Mouse (Mus musculus) right cerebral cortex, adult 18-20 months (tissue): ENCODE measurements around the gene Eva1a.

ENCODE experiments used
- DNase-seq: peaks from one replicate; pipeline ENCODE4 v3.0.0; 2022; ENCODE audit warnings: mixed read lengths

Gene Eva1a

DNA sequence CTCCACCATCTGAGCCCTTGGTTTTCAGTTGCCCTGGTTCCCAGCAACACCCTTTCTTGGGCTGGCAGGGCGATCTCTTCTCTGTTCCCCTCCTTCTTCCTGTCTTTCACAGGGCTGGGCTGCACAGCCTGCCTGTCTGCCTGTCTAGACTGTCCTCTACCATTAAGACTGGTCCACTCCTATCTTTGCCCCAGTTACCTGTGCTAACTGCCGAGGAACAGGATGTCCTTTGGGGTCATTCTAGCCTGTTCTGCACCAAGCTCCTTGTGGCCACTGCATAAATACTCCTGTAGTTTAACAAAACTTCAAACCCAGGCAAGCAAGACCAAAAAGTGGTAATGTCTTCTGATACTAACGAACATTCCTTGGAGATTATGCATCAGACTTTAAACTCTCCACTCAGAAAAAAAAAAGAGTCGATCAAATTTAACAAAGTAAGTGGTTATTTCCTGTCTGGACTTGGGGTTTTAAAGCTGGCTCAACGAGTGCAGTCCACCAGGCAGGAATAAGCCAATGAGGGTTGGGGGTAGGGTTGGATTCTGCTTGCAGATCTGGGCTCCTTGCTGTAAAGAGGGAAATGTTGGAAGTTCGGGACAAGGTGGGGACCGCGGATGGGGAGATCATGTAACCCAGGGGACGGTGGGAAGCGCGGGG is at the start of gene Eva1a:
Gene Eva1a, plus strand, starts transcription at position 210 of the 654 bp plus-strand sequence.
- no peak for DNase-seq

DNA sequence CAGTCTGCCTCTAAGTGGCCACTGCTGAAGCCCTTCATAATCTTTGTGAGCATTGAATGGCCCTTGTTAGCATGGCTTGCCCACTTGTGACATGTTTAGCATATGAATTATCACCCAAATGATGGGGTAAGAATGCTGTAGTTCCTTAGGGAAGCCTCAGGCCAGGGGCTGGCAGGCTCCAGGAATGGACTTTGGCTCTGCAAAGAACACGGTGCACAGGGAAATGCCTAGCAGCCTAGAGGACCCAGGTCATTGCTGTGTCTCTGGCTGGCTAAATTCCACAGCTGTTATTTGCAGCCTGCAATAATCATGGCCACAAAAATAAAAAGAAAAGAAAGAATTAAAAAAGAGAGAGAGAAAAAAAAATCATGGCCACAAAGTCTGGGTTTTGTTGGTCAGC is 28.5 kb upstream of the Eva1a start:
- no peak for DNase-seq

DNA sequence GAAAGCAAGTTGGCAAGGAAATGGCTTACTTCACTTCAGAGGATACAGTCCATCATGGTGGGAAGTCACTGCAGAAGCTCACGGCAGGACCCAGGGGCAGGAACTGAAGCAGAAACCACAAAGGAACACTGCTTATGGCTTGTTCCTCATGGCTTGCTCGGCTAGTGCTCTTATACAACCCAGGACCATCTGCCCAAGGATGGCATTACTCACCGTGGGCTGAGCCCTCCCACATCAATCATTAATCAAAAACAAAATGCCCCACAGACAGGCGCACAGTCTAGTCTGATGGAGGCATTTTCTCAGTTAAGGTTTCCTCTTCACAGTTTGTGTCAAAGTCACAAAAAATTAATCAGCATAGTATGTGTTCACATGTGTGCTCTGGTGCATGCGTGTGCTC is 19.8 kb upstream of the Eva1a start:
- no peak for DNase-seq

DNA sequence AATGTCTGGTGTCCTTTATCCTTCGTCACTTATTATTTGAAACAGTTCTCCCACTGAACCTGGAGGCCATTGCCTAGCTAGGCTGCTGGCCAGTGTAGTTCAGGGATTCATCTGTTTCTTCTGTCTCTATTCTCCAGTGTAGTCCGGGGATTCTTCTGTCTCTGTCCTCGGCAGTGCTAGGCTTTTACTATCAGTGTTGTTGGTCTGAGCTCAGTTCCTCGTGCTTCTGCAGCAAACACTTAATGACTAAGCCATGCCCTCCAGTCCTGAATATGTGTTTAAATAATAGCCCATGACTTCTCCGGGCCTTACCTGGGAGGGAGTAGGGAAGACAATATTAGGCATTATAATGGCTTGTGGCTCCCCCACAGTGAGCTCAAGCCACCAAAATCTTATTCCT is 19.3 kb upstream of the Eva1a start:
- no peak for DNase-seq

- DNase-seq, result no peak
These were observed 11.0 kb upstream of the Eva1a start for GRCm38 (mm10) chr6:82029611-82030510.

- no peak for DNase-seq
These were observed 10.3 kb upstream of the Eva1a start for GRCm38 (mm10) chr6:82030511-82030884.

- DNase-seq, result no peak
These were observed 3.6 kb upstream of the Eva1a start for GRCm38 (mm10) chr6:82037211-82037610.

DNA sequence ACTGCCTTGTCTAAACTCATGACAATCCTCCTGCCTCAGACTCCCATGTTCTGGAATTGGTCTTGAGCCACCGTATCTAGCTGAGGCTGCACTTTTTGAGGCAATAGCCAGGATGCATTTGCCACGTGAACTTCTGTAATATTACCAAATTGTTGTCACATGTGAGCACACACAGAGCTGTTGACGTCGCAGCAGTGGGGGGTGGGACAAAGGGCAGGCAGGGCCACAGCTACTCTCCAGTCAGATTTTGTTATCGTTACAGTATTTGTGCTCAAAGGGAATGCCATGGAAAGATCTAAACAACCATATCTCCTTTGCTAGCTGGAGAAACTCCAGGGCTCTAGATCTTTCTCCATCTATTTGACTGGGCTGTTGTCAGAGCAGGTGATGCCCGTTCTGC is 1.6 kb upstream of the Eva1a start:
- no peak for DNase-seq

GRCm38 (mm10) chr6:82039968-82040367 is 875 bp upstream of the Eva1a start:
- DNase-seq, result no peak

DNA sequence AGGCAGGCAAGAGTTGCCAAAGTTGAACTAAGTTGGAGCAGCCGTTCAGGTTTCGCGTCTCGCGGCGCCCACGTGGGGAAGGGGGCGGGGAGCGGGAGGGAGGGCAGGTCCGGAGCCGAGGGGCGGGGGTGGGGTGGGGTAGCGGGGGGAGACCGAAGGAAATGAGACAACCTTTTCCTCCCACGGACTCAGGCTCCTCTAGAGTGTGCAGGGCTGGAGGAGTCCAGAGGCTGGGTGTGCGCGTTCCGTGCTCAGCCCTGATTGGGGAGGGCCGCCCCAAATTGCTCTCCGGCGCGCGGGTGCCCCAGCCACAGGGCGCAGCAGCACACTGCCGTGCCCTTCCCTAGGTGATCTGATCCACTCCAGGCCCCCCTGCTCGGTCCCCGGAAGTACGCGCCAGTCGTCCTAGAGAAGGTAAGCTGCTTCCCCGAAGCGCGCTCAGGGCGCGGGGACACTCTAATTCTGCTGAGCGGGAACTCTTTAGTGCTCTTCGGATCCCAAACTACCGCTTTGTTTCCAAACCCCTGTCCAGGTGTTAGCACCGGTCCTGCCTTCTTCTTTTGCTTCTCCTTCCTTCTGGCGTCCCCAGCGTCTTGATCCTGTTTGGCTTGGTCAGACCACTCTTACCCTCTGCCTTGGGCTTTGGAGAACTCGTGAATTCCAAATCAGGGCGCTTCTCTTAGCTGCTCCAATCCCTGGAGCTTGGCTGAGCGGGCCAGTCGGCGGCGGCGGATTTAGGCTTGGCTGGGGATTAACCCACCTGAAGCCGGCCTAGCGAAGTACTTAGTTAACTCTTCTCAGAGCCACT is 849 bp downstream of the Eva1a start:
- peak; percentile 2 for DNase-seq

DNA sequence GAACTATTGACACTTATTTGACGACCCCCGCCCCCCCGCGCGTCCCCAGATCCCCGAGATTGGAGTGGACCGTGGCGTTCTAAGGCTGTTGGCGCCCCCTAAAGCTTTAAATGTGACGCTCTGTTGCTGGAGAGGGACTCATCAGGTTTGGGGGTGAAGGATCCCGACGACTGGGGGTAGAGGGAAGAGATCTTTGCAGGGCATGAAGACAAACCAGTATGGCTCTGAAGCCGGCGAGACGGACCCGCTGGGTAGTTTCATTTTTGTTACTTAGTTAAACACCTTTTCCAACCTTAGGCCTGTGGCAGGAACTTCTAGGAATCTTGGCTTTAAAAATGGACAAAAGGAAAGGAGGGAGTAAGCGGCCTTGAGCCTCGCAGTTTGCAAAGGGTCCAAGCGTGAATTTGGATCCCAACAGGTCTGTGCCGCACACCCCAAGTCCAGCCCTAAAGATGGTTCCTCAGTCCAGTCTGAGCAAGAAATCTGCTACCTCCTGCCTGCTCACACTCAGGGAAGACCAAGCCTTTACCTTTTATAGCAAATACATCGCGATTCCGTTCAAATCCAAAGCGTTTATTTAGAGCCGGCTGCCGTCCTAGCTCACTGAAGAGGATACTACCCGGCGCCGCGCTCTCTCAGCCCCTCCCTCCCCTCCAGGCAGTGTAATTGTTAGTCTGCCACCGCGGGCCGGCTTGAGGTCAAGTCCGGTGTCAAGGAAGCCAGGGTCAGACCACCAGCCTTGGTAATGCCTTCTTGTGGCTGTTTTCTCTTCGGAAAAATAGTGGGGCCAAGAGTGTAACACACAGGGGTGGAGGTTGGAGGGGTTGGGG is 1.7 kb downstream of the Eva1a start:
- DNase-seq, result peak; percentile 9

GRCm38 (mm10) chr6:82043634-82044033 is 2.8 kb downstream of the Eva1a start:
- DNase-seq, result no peak

GRCm38 (mm10) chr6:82044509-82044908 is 3.7 kb downstream of the Eva1a start:
- DNase-seq, result no peak

GRCm38 (mm10) chr6:82047977-82048376 is 7.1 kb downstream of the Eva1a start:
- no peak for DNase-seq

DNA sequence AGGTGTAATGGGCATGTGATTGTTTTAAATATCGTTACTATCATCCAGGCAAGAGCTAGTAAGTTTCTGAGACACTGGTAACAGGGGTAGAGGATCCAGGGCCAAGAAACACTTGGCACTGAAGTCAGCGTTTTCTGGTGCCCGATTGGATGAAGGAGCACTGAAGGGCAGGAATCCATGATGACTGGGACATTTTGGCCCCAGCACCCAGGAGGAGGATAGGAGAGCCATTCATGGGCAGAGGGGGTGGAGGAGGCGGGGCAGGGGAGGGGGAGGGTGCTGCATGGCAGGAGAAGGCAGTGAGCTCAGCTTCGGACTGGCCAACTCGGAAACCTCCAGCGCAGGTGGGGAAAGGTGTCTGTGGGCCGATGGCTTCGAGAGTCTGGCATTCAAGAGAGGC is 9.4 kb downstream of the Eva1a start:
- DNase-seq, result peak; percentile 10

DNA sequence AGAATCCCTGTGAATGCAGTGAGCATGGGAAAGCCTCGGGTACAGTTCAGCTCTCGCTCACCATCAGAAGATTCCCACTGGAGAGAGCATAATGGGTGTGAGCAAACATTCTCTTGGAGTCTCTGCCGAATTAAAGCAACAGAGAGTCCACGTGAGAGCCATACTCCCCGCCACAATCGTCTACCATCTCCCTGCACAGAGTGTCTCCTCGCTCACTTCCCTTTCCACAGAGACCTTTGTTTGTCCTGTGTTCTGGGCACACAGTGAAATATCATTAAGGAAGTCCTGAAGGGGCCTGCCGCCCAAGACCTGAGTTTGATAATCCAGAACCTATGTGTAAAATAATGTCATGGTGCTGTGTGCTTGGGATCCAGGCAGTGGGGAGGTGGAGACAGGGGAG is 10.7 kb downstream of the Eva1a start:
- no peak for DNase-seq

- no peak for DNase-seq
These were observed 11.3 kb downstream of the Eva1a start for GRCm38 (mm10) chr6:82052047-82052725.

- DNase-seq, result no peak
These were observed 11.9 kb downstream of the Eva1a start for GRCm38 (mm10) chr6:82052726-82053118.

- no peak for DNase-seq
These were observed 14.0 kb downstream of the Eva1a start for GRCm38 (mm10) chr6:82054854-82055253.

- DNase-seq, result no peak
These were observed 19.1 kb downstream of the Eva1a start for GRCm38 (mm10) chr6:82059896-82060295.

- DNase-seq, result no peak
These were observed 24.4 kb downstream of the Eva1a start for GRCm38 (mm10) chr6:82065230-82065629.

DNA sequence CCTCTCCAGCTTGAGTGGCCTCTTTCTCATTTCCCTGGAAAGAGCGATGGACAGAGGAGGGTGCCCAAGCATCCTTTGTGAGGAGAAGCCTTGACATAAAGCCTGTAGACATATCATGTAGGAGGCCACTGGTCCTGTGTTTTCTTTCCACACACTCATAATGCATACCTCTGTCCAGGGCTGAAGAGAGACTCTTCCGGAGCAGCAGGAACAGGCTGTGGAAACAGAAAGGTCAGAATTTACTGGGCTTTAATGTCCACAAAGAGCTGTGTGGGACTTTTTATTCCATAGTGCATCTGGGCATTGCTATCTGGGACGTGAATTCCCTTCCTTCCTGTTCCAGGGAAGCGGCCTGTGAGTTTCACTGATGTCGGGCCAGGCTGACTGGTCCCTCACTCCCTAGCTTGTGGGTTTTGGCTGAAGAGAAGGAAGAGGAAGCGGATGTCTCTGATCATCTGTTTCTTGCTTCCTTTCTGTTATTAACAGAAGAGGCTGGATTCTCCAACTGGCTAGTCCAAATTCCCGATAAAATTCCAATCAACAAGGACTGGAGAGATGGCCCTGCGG is 25.8 kb downstream of the Eva1a start:
- DNase-seq, result no peak
